Mouse (Mus musculus): ENCODE data around the gene Mtfmt.

The Mtfmt gene

DNA sequence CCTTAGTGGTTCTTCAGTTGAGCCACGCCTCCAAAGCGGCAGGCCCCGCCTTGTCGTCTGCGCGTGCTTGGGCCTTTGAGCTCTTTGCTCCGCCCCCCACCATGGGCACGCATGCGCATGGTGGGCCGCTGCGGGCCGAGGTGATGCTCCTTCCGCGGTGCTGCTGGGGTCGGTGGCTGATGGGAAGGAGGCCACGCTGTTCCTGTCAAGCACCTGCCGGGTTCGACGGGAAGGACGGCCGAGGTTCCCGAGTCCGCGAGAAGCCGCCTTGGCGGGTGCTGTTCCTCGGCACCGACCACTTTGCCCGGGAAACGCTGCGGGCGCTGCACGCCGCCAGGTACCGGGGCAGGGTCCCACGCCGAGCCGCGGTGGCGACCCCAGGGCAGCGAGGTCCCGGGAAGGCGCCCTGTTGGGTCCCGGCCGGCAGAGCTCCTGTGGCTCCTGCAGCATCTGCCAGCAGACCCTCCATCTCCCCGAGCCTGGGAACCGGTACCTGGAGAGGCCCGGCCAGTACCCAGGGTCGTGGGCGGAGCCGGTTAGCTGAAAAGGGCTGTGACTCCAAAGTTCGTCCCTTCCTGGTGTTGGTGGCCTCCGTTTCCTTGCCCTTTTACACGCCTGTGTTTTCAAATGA lies at the start of gene Mtfmt:
Gene Mtfmt, plus strand, starts transcription at position 112 of the 631 bp plus-strand sequence.
- in situ Hi-C loops (cut with MboI; ENCODE audit: low sequenced_read_pairs), result loop anchor here (25.0 kb wide), 1 partner anchor 152 kb away; the partner anchor contains the start of genes Pif1 and Plekho2

DNA sequence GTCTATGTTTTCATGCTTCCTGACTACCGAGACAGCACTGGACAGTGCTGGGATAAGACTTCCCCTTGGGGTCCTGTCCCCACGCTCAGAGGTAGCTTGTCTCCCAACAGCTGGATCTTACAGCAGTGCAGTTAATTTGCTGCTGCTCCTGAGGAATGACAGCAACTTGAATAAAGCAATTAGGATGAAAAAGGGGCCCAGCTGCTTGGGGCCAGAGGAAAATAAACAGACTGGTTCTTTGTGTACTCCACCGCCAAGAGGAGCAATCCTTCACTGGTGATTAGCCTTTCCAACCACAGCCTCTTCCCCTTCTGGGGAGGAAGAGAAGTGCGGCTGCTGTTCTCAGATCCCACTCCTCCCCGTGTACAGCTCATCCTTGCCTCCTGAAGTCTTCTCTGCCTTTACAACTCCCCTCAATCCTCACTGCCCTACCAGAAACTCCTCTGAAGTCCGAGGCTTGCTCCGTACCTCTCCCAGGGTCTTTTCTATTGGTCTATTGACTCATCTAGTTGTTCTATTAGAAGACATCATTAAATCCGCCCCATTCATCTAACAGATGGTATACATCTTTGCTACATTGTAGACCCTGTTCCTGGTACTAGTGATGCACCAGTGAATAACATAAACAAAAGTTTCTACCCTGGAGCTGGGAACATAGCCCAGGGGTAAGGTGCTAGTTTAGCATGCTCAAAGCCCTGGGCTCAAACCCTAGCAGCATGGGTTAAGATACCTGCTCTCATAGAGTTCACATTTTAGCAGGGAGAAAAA lies 49.0 kb upstream of the Mtfmt start:
- in situ Hi-C loops (cut with MboI; ENCODE audit: low sequenced_read_pairs), result no loop called here

DNA sequence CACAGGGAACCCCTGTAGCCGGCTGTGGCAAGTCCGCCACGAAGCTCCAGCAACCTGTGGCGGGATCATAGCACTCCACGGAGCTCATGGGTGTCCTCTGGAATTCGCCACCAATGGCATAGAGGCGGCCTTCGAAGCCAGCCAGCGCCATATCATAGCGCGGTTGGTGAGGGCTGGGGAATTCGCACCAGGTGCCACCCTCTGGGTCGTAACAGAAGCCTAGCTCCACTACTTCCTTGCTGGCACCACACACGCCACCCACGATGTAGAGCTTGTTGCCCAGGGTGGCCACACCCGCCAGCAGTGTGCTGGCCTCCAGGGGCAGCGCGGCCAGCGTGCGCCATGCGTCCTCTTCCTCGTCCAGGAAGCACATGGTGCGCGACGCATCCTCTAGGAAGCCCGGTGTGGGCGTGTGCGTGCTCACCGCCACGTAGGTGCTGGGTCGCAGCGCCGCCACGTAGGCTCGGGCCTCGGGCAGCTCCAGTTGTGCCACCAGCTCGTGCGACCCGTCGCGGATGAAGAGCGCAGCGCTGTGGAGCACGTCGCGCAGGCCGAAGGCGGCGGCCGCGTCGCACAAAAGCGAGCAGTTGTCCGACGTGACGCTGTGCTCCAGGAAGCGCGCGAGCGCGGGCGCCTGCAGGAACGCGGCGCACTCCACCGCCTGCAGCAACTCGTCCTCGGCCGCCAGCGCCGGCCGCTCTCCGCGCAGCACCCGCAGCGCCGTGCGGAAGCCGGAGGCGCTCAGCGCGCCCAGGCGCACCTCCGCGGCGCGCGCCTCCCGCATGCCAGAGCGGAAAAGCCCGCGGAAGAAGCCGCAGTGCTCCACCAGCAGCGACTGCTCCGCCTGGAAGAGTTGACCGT lies 44.6 kb upstream of the Mtfmt start:
- in situ Hi-C loops (cut with MboI; ENCODE audit: low sequenced_read_pairs), result no loop called here

DNA sequence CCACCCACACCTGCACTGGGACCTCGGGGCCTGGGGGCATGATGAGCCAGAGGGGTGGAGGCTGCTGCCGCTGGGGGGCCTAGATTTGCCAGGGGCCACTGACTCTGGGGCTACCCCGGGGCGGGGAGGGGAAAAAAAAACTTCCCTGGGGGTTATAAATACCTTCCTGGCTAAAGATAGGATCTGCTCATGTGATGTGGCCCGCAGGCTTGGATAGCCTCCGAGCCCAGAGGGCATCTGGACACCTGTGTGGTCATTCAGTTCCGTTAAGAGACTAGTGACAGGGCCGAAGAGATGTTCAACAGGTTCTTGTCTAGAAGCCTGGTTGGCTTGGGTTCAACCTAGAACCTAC lies 44.0 kb upstream of the Mtfmt start, which contains the start of gene Kbtbd13:
Gene Kbtbd13, minus strand, starts transcription at position 40 of the 352 bp plus-strand sequence.
- in situ Hi-C loops (cut with MboI; ENCODE audit: low sequenced_read_pairs), result no loop called here

DNA sequence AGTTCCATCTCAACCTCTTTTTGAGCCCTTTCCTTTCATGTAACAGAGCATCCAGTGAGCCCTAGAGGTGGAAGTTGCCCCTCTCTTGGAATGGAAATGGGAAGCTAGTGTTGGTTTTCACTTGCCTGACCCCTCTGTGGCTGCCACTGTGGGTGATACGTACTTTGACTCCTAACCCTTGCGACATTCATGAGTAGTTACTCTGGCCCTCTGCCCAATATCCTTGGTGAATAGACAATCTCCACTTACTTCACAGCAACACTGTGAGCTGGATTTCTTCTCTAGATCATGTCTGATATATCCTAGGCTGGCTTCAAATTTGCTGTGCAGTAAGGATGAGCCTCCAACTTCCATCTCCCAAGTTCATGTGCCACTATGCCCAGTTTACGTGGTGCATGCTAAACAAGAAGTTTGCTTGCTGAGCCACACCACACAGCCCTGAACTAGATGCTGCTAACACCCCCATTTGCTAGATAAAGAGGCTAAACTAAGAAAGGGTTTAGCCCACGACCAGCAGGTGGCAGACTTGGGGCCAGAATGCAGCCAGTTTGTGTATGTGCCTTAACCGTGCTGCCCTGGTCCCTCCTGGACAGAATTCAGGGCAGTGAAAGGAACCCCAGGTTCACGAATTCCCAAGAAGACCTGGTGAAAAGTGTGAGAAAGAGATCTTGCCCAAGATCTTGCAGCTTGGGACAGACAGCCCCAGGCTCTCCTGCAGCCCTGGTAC lies 42.8 kb upstream of the Mtfmt start:
- in situ Hi-C loops (cut with MboI; ENCODE audit: low sequenced_read_pairs), result no loop called here

DNA sequence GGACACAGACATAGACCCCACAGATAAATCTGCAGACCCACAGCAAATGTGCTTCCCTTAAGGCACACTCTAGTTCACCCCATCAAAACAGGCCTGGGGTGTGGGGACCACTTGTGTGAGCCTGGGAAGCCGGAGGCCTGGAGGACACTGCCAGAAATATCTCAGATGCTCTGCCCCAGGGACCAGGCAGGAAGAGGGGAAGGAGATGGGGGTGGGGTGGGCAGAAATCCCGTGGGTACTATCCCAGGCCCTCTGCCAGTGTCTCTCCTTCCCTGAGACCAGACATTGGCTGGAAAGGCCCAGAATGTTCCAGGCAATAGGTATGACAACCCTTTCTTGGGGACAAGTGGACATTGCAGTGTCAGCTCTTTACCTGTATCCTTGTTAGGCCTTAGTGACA lies 42.0 kb upstream of the Mtfmt start:
- in situ Hi-C loops (cut with MboI; ENCODE audit: low sequenced_read_pairs), result no loop called here

DNA sequence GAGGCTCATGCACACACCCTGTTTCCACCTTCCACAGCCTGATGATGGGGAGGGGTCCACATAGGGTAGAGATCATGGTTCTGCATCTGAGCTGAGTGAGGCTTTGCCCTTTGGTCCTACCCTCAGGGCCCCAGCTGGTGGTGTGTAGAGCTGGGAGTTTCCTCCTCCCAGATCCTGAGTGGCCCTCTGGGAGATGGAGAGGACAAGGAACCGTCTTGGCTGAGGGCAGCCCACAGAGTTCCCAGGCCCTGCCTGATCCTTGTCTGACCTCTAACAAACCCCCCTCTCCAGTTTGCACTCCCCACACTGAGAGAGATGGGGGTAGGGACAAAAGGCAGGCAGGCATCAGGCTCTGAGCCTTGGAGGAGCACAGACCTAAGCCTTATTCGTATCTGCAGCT lies 41.2 kb upstream of the Mtfmt start:
- in situ Hi-C loops (cut with MboI; ENCODE audit: low sequenced_read_pairs), result no loop called here

DNA sequence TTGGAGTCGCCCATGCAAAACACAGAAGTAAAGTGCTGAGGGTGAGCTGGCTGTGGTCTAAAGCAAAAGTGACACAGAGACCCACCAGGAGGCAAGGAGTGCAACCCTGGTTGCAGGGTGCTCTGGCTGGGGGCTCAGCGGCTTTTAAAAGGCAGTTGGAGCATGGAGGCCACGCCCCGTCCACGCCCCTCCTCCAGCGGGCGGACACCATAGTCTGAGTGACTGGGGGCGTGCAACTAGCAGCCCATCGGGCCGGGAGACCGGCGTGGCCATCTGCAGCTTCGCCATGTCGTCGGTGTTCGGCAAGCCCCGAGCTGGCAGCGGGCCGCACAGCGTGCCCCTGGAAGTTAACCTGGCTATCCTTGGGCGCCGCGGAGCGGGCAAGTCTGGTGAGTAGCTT lies 37.3 kb upstream of the Mtfmt start, which contains the start of gene Rasl12:
Gene Rasl12, plus strand, starts transcription at position 228 of the 400 bp plus-strand sequence.
- in situ Hi-C loops (cut with MboI; ENCODE audit: low sequenced_read_pairs), result no loop called here

DNA sequence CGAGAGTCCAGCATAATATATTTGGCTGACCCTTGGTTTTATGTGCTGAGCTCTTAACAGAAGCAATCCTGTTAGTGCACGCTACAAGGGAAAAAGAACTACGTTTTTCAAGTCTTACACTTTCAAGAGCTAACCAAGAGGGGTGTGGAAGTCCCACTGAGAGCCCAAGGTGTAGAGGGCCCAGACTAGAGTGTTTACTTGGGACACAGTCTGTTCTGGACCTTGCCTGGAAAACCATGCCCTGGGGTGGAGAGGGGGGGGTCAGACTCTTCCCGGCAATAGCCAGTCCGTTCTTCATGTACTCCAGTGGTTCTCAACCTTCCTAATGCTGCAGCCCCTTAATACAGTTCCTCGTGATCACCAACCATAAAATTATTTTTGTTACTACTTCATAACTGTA lies 35.6 kb upstream of the Mtfmt start:
- in situ Hi-C loops (cut with MboI; ENCODE audit: low sequenced_read_pairs), result no loop called here

DNA sequence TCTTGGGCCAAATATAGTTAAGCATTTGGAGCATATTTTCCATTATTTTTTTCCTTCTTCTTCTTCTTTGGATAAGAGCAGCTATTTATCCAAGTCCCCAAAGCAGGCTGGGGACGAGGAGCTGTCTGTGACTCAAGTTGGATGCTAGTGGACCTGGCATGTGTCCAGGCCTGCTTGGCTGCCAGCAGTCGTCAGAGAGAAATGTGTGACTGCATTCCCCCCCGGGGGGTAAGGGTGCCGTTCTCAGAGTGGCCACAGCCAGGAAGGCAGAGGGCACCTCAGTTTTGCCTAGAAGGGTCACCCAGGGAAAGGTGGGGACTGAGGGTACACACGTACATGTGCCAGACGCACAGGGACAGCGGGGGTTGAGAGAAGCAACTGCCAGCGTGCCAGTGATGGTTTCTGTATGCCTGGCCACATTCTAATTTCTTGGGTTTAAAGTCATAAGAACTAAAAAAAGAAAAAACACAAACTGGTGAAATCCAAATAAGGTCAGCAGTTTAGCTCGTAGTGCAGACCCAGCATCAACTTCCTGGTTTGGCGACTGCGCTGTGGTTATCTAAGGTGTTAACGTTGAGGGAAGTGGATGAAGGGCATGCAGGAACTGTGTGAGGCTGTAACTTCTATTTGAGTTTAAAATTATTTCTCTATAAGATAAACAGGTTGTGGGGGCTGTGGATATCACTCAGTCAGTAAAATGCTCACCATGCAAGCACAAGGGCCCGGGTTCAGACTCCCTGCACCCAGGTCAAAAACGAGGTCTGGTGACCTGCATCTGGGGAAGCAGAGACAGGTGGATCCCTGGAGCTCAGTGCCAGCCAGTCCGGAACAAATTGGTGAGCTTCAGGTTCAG lies 31.0 kb upstream of the Mtfmt start:
- in situ Hi-C loops (cut with MboI; ENCODE audit: low sequenced_read_pairs), result no loop called here

DNA sequence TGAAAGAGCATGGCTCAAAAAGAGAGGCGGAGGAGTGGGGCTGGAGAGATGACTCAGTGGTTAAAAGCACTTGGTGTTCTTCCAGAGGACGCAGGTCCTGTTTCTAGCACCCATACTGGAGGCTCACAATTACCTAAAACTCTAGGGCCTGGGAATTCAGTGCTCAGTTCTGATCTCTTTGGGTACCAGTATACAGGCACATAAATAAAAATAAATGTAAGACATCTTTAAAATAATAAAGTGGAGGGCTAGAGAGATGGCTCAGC lies 30.5 kb upstream of the Mtfmt start:
- in situ Hi-C loops (cut with MboI; ENCODE audit: low sequenced_read_pairs), result no loop called here

DNA sequence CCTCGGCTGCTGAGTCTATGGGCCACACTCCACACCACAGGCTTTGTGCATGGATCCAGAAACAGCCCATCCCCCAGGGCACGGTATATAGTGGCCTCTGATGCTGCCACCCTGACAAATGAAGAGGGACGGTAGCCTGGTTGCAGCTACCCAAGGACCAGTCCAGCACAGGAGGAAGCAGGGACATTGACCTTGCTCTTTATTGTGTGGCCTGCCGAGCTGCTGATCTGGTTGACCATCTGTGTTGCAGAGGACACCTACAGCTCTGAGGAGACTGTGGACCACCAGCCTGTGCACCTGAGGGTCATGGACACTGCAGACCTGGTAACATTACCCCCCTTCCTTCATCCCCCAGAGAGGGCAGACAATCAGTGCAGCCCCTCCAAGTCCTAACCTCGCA lies 28.3 kb upstream of the Mtfmt start:
- in situ Hi-C loops (cut with MboI; ENCODE audit: low sequenced_read_pairs), result no loop called here

DNA sequence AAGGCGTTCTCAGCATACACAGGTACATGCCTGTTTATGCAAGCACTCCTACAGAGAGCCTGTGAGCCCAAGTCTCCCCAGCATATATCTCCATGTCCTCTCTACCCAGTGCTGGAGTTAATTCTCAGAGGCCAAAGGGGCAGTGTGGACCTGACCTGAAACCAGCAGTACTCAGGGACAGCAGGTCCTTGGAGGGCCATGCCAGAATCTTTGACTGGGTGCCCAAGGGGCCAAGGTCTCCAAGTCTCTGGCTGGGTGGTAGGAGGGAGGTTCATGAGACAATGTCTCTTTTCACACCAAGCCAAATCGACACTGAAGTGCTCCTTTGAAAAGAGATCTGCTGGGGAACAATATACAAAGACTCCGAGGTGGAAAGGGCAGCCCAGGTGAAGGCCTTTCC lies 27.7 kb upstream of the Mtfmt start:
- in situ Hi-C loops (cut with MboI; ENCODE audit: low sequenced_read_pairs), result no loop called here

DNA sequence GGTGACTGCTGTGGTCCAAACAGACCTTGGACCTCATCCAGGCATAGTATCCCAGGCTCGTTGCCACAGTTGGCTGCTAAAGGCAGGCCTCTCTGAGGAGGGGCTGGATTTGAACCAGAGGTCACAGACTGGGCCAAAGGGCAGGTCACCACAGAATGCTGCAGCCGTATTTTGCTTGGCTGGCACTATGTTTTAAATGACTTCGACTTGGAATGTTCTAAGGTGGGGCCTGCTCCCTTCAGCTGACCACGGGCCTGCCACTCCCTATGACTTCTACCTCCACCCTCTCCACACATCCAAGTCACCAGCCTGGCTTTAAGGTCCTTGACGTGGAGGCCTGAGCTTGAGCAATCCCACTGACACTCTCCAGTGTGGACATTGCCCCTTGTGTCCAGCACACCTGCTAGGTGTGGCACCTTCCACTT lies 26.7 kb upstream of the Mtfmt start:
- in situ Hi-C loops (cut with MboI; ENCODE audit: low sequenced_read_pairs), result no loop called here

DNA sequence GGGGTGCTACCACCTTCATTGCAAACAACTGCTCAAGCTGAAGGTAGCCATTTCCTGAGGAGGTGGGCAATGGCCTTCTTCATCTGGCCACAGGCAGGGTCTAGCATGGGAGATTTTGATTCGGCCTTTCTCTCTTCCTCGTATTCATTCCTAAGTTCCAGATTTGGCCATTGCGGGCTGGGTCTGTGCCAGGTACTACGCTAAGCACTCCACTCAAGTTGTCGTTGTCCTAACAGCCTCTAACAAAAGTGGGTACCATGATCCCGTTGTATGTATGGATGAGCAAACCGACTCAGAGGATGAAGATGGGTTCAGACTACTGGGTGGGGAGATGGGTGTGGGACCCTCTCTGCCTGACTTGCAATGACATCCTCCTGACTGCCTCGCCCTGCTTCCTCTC lies 25.2 kb upstream of the Mtfmt start:
- in situ Hi-C loops (cut with MboI; ENCODE audit: low sequenced_read_pairs), result no loop called here

DNA sequence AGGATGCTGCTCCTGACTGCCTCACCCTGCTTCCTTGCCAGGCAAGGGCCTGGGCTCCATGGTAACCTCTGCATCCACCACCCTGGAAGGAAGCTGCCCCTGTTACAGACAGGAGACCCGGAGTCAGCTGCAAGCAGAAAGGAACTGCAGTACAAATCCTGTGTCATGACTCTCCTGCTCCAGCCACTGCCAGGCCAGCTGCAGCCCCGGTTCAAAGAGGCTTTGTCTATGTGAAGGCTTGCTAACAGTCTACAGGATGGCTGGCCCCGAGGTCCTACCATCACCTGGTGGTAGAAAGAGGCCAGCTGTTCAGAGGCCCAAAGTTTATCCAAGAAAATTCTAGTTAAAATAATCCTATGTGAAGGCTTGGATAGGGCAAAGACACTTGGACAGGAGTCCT lies 24.3 kb upstream of the Mtfmt start:
- in situ Hi-C loops (cut with MboI; ENCODE audit: low sequenced_read_pairs), result no loop called here

DNA sequence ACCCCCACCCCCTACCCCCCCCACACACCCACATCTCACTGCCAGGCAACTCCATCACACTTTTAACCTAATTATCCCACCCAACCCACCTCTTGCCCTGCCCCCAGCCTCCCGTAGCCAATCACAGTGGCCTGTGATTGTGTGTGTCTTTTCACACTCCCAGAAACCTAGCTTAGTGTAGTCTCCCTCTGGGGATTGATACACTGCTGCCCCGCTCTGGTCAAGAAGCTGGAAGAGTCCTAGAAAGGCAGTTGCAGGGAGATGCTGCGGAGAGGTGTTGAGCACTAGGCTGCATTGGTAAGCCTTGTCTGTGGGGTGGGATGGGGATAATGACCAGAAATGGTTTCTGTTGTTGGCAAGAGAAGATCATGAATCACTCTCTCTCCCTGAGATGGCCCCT lies 17.8 kb upstream of the Mtfmt start:
- in situ Hi-C loops (cut with MboI; ENCODE audit: low sequenced_read_pairs), result no loop called here

DNA sequence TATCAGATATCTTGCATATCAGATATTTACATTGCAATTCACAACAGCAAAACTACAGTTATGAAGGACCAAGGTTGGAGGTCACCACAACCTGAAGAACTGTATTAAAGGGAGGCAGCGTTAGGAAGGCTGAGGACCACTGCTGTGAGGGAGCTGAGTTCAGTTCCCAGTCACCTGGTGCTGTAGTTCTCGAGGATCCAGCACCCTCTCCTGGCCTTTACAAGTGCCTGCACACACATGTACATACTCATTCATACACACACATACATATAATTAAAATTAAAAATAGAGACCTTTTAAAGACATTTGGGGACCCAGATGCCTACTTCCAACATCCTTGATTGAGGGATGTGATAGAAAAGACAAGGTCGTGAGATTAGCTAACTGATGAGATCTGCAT lies 15.9 kb upstream of the Mtfmt start:
- in situ Hi-C loops (cut with MboI; ENCODE audit: low sequenced_read_pairs), result no loop called here

DNA sequence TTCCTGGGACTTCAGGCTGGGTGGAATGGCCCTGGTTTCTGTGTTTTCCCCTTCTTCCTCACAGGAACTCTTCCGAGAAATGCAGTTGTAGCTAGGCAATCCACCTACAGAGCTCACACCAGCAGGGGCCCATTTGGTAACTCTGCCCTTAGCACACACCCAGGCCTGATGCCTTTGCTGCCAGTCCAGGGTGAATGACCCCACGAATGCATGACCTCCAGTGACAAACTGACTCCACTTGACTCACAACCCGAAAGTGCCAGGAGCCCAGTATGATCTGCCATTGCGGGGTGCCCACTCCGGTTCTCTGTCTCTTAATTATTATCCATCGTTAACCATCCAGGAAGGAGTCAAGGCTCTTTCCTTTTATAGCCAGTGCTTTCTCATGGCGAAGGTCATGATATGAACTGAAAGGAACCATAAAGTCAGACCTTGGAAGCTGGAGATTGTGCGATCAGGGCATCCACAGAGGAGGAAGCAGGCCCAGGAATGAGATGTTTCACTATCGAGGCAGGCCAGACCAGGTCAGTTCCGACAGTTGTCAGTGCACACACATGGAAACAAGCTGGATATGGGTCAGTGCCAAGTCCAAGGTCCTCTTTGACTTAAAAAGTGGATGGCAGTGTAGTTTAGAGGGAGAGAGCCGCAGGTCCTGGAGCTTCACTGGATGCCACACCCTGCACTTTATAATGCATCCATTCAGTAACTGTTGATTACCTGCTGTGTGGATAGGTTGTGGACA lies 12.7 kb upstream of the Mtfmt start, which contains the start of gene Slc51b:
Gene Slc51b, minus strand, starts transcription at position 196 of the 742 bp plus-strand sequence.
- in situ Hi-C loops (cut with MboI; ENCODE audit: low sequenced_read_pairs), result no loop called here

All from CH12F3 (cell line).